Mouse (Mus musculus): ENCODE data around the gene 1300017J02Rik.

- no peak for TF ChIP-seq CTCF (IDR thresholded peaks at IDR 0.05; ENCODE audit: low read depth)
- no peak for TF ChIP-seq EP300 (IDR thresholded peaks at IDR 0.05; ENCODE audit: low read depth)
Observed at GRCm38 (mm10) chr9:103226806-103227205, 78.1 kb downstream of the 1300017J02Rik start.
